Mouse (Mus musculus): ENCODE results near the gene Actn4.

Actn4 gene

GRCm38 (mm10) chr7:28926172-28926571, 36.0 kb downstream of the Actn4 start:
- no peak for DNase-seq (ENCODE audit: extremely low spot score, low read depth, low spot score)

GRCm38 (mm10) chr7:28925317-28925716, 36.8 kb downstream of the Actn4 start:
- DNase-seq (ENCODE audit: extremely low spot score, low read depth, low spot score), result no peak

GRCm38 (mm10) chr7:28924802-28925201, 37.3 kb downstream of the Actn4 start:
- DNase-seq (ENCODE audit: extremely low spot score, low read depth, low spot score), result no peak

DNA sequence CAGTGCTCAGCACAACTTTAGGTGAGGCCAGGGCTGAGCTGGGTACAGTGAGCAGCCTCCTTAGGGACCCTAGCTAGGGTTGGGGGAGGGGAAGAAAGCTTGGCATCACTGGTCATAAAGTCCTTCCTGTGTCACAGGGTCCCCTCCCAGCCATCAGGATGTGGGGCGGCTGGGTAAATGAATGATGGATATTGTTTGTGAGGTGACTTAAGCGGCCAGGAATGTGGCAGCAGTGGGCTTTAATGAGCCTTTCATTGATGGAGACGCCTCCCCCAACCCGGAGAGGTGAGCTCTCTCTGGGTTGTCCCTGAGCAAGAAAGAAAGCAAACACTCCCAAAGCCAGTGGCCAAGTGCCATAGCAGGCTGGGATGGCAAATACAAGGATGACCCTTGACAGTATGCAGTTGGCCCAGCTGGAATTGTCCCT, 38.3 kb downstream of the Actn4 start:
- peak; percentile 60 for DNase-seq (ENCODE audit: extremely low spot score, low read depth, low spot score)

DNA sequence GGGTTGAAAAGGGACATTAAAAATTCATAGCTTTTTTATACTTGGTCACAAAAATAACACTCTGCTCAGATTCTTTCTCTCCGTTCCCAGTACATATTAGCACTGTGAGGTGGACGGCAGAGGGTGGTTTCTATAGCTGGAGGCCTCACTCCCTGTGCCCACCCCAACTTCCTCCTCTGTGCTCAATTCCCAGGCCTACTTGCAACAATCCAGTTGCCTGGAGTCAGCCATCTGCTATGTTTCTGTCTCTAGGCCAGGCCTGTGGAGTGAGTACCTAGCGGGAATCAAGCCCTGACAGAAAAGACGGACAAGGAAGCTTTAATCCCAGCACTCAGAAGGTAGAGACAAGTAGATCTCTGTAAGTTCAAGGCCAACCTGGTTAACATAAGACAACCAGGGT, 39.5 kb downstream of the Actn4 start:
- no peak for DNase-seq (ENCODE audit: extremely low spot score, low read depth, low spot score)

GRCm38 (mm10) chr7:28921722-28922465, 40.2 kb downstream of the Actn4 start:
- no peak for DNase-seq (ENCODE audit: extremely low spot score, low read depth, low spot score)

DNA sequence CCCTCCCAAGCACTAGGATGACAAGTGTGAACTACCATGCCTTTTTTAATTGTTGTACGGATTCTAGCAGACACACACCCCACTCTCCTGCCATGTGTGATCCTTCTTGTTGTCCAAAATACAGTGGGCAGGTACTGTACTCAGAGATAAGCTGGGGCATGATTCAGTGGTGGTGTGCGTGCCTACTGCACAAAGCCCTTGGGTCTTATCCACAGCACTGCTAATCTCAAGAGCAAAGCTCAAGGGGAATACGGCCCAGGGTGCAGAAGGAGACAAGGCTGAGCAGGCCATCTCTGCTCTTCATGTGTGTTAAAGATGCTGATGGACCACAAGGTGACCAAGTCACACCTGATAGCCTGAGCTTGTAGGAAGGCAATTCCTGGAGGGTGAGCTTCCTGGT, 41.0 kb downstream of the Actn4 start:
- no peak for DNase-seq (ENCODE audit: extremely low spot score, low read depth, low spot score)

GRCm38 (mm10) chr7:28919815-28920214, 42.3 kb downstream of the Actn4 start:
- DNase-seq (ENCODE audit: extremely low spot score, low read depth, low spot score), result no peak

DNA sequence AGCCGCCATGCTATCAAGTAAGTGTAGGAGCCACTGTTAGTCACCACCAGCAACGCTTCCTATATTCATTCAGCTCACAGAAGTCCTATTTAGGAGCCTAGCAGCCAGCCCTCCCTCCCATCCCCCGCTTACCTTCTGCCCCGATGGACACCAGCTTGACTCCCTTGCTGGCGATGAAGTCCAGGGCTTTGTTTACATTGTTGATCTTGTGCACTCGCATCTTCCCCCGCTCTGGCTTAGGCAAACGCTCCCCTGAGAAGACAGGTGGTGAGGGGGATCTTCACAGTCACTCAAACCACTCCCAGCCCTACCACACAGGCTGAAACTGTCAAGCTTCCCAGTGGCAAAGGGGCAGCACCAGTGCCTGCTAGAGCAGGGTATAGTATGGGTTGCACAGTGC, 43.6 kb downstream of the Actn4 start:
- no peak for DNase-seq (ENCODE audit: extremely low spot score, low read depth, low spot score)

DNA sequence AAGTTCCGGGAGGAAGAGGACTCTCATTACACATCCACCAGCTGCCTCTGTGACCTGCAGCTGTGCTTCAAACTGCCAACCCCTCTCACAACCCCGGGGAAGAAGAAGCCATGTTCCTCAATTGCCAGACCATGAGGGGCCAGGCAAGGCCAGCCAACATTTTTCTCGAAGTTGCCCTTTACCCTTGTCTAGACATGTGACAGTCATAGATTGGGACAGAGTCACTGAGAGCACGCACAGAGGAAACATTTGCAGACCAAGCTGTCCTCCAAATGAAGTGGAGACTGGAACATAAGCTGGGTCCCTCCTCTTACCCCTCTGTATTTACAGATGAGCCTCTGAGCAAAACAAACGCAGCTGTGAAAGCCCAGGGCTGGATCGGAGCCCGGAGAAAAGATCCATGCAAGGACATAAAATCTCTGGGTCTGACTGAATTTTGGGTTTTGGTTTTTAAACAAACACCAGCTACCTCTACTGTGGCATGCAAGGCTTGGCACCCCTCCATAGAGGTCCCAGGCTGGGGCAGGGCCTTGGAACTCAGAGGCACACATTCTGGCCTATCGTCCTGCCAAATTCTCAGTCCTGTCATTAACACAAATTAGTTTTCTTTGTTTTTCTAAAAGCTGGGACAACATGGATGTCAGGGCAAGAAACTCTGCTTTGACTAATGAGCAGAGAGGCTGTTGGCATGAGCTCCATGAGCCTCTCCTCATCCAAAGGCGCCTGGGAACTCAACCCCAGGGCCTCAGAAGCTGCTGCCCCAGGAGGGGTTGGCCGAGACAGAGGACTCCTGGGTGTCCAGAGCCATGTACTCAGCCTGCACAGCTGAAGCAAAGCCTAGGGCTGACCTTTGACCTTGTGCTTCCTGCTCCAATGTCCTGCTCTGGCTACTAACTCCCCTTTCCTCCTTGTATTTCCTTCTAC, 44.4 kb downstream of the Actn4 start:
- no peak for DNase-seq (ENCODE audit: extremely low spot score, low read depth, low spot score)

GRCm38 (mm10) chr7:28916491-28916890, 45.6 kb downstream of the Actn4 start:
- no peak for DNase-seq (ENCODE audit: extremely low spot score, low read depth, low spot score)

DNA sequence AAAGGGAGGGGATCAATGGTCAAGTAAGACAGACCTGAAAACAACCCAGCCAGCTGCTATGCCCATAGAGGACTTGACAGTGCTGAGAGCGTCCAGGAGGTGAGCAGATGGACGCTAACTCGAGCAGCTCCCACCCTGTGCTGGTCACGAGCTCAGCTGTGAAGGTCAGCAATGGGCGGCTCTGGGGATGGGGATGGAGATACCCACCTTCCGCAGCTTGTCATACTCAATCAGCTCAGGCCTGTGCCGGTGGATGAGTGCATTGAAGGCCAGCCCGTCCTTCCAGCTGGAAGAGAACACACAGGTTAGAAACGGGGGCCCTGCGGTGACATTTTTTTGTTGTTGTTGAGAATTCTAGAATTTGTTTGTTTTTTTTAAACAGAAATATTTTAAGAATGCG, 49.0 kb downstream of the Actn4 start:
- DNase-seq (ENCODE audit: extremely low spot score, low read depth, low spot score), result no peak

DNA sequence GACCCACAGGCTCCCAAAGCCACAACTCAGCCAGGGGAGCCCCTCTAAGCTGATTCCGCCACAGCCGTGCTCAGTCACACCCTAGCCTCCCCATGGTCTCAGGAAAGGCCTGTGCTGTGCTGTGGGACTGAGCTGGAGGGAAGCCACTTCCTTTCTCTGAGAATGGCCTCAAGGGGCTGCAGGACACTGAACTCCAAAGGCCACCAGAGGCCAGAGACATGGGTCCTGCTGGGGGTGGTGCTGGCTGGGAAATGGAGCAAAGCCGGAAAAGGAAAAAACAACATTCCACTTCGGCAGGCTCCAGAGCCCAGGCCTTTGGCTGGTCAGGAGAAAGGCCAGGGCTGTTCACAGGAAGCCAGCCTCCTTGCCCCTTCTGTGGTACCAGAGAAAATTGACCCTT, 50.5 kb downstream of the Actn4 start:
- no peak for DNase-seq (ENCODE audit: extremely low spot score, low read depth, low spot score)

- no peak for DNase-seq (ENCODE audit: extremely low spot score, low read depth, low spot score)
These were observed 54.9 kb downstream of the Actn4 start for GRCm38 (mm10) chr7:28907195-28907594.

- DNase-seq (ENCODE audit: extremely low spot score, low read depth, low spot score), result no peak
These were observed 58.4 kb downstream of the Actn4 start for GRCm38 (mm10) chr7:28903778-28904177.

- DNase-seq (ENCODE audit: extremely low spot score, low read depth, low spot score), result no peak
These were observed 59.3 kb downstream of the Actn4 start for GRCm38 (mm10) chr7:28902809-28903208.

DNA sequence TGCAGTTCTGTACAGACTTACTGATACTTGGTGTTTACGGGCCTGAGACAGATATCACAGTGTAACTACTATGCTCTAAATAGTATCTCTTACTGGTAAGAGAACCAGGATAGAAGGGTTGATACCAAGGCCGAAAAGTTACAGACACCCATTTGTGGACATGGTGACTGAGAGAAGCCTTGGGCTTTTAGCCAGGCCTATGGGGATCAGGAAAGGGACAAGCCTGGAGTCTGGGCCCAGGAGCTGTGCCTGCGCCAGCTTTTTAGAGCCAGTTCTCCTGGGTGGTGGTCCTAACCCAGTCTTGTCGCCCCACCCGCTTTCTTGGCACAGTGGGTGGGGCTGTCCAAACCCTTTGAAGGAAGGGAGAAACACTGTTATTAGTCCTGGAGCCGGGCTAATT, 60.0 kb downstream of the Actn4 start:
- no peak for DNase-seq (ENCODE audit: extremely low spot score, low read depth, low spot score)

- DNase-seq (ENCODE audit: extremely low spot score, low read depth, low spot score), result no peak
These were observed 60.6 kb downstream of the Actn4 start for GRCm38 (mm10) chr7:28901311-28902125.

- DNase-seq (ENCODE audit: extremely low spot score, low read depth, low spot score), result no peak
These were observed 62.2 kb downstream of the Actn4 start for GRCm38 (mm10) chr7:28899972-28900371.

GRCm38 (mm10) chr7:28897661-28898060, 64.5 kb downstream of the Actn4 start:
- no peak for DNase-seq (ENCODE audit: extremely low spot score, low read depth, low spot score)

DNA sequence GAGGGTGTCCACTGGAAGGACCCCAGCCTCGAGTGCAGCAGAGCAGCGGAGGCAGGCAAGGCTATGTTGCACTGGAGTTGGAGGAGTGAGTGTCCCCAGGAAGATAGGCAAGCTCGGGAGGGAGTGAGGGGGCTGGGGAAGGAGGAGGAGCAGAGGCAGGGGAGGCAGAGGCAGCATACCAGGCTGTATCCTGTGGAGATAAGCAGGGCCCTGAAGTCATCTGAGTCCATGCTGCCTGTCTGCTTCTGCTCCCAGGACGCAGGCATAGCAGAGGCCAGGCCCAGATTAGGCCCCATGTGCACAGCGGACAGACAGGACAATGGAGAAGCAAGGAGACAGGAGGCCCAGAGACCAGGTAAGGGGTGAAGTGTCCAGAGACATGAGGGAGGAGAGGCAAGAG, 67.2 kb downstream of the Actn4 start:
- DNase-seq (ENCODE audit: extremely low spot score, low read depth, low spot score), result no peak

Data from hindlimb bud, embryonic 11.5 days (tissue).